Mouse (Mus musculus) liver, embryonic 14.5 days (tissue): ENCODE measurements at regions not wholly inside any gene's neighbourhood (a gene's known extent, or its start where the extent isn't known, plus 50 kb on each side); places are given as distances from the start of the nearest gene placed in this dataset.

ENCODE experiments used
- CTCF ChIP-seq: IDR thresholded peaks from 2 replicates; pipeline ENCODE4 v1.5.1; 2016; ENCODE audit warnings: antibody characterized with exemption, low read depth, control low read depth
- EP300 ChIP-seq: IDR thresholded peaks from 2 replicates; pipeline ENCODE4 v1.6.1; 2016; ENCODE audit warnings: antibody characterized with exemption, low read depth

DNA sequence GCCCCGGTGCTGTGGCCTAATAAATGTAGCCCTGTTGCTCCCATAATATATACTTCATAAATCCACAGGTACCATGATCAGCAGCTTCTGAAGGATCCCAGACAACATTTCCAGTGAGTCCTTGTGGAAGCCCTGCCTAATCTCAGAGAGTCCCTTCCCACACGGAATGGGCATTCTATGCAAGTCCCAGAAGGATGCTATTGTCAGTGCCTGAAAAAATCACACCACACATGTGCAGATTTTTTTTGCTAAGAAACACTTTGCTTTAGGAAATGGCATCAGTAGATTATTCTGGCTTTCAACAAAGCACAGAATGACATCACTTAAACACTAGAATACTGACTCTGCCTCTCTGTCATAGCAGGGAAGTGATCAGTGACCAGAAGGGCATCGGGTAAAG, 456.6 kb upstream of the Cdh5 start:
- TF ChIP-seq CTCF (no peak), EP300 (no peak)
